Mouse (Mus musculus): ENCODE data around the gene Gm11011. TPM values are rescaled to one million over a fixed set of nuclear protein-coding genes. Genes with fewer than 3 reads are reported as not detected.

The Gm11011 gene
- total and polyA plus RNA-seq, 3 experiments: not detected

DNA sequence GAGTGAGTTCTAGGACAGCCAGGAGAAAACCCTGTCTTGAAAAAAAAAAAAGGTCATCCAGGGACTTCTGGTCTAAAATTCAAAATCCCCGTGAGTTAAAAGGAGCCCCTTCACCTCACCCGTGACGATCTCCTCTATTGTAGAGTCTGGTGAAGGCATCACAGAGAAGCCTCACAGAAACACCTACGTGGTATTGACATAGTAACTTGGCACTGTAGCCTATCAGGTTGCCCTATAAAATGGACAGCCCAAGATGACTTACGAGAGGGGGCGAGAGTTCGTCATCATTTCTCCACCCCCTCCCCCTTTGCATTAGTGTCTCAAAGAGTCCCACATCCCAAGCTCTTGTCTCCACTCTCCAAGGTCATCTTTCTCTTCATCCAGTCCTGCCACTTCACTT, 41.9 kb downstream of the Gm11011 start:
- no peaks in the 10 kb centered on the region for H3K4me1 ChIP-seq (ENCODE audit: control insufficient read depth in 1 of 2, insufficient read depth in 2 of 2)
- no peak overlapping the region for H3K4me3 ChIP-seq (replicated peaks in 1 of 3; ENCODE audit: low read depth in 2 of 3, low read length in 2 of 3, poor library complexity in 1 of 3)
- no peak overlapping the region for H3K9ac ChIP-seq (ENCODE audit: insufficient read depth, low read depth)
- no peak overlapping the region for H3K4me2 ChIP-seq (ENCODE audit: insufficient read depth, low read depth, poor library complexity, severe bottlenecking)
- H3K9me3 ChIP-seq (replicated peaks; ENCODE audit: low read length): peaks cover 84% of the 10 kb centered on the region
- H3K27ac ChIP-seq (ENCODE audit: insufficient read depth, low read depth): no peak overlapping the region
- H3K36me3 ChIP-seq (replicated peaks in 1 of 2; ENCODE audit: control insufficient read depth in 1 of 2, insufficient read depth in 1 of 2, low read length in 1 of 2): no peaks in the 10 kb centered on the region
- in situ Hi-C loops (cut with MboI; ENCODE audit: low pct_ligation_motif_present, low pct_unique_long_range_greater_than_20kb, low sequenced_read_pairs) (no loop called here), dilution Hi-C loops (cut with MboI; ENCODE audit: extremely low pct_ligation_motif_present, extremely low pct_unique_long_range_greater_than_20kb, low sequenced_read_pairs) (no loop called here)
- DNase-seq (ENCODE audit: extremely low read depth): no peak
- TF ChIP-seq HCFC1 (IDR thresholded peaks at IDR 0.05; ENCODE audit: low read depth, low read length) (no peak), BHLHE40 (IDR thresholded peaks at IDR 0.05; ENCODE audit: low read depth, low read length) (no peak), KAT2A (IDR thresholded peaks at IDR 0.05; ENCODE audit: insufficient replicate concordance, low read length) (no peak), UBTF (IDR thresholded peaks at IDR 0.05; ENCODE audit: low read depth, low read length) (no peak), MYC (IDR thresholded peaks at IDR 0.05; ENCODE audit: low read depth, low read length) (no peak), JUN (IDR thresholded peaks at IDR 0.05; ENCODE audit: insufficient read depth, low read depth, low read length) (no peak), ELF1 (IDR thresholded peaks at IDR 0.05; ENCODE audit: low read depth, low read length) (no peak), E2F4 (IDR thresholded peaks at IDR 0.05; ENCODE audit: insufficient replicate concordance, low read depth, low read length) (no peak), MAX (IDR thresholded peaks at IDR 0.05; ENCODE audit: low read length) (no peak), ZMIZ1 (IDR thresholded peaks at IDR 0.05; ENCODE audit: low read depth, low read length) (no peak), TCF12 (IDR thresholded peaks at IDR 0.05; ENCODE audit: low read depth, low read length) (no peak), USF2 (conservative IDR thresholded peaks at IDR 0.05; ENCODE audit: low read depth, low read length) (no peak), NRF1 (IDR thresholded peaks at IDR 0.05; ENCODE audit: low read depth, low read length) (no peak), PAX5 (IDR thresholded peaks at IDR 0.05; ENCODE audit: low read length) (no peak), EP300 (IDR thresholded peaks at IDR 0.05; ENCODE audit: low read length) (no peak), MXI1 (IDR thresholded peaks at IDR 0.05; ENCODE audit: low read depth, low read length) (no peak)
- H3K27me3 ChIP-seq (replicated peaks): no peaks in the 10 kb centered on the region
- H3K79me2 ChIP-seq (replicated peaks; ENCODE audit: control insufficient read depth, extremely low read depth, insufficient read depth, poor library complexity, severe bottlenecking): no peaks in the 10 kb centered on the region

DNA sequence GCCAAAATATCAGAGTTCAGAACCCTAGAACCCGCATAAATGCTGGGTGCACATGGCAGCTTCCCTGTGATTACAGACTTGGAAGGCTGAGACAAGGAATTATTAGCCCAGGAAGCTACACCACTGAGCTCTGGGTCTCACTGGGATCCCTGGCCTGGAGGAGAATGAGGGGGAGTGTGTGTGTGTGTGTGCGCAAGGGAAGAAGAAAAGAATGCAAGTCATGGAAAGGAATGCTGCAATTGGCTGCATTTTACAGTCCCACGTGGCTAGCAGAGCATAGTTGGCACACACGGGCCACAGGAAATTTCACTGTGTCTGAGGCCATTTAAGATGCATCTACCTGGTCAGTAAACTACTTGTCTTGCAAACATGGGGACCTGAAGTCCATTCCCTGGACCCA, 48.6 kb downstream of the Gm11011 start:
- H3K27ac ChIP-seq (ENCODE audit: insufficient read depth, low read depth): no peak overlapping the region
- DNase-seq (ENCODE audit: extremely low read depth): no peak
- no peaks in the 10 kb centered on the region for H3K36me3 ChIP-seq (replicated peaks in 1 of 2; ENCODE audit: control insufficient read depth in 1 of 2, insufficient read depth in 1 of 2, low read length in 1 of 2)
- no peak overlapping the region for H3K4me2 ChIP-seq (ENCODE audit: insufficient read depth, low read depth, poor library complexity, severe bottlenecking)
- H3K27me3 ChIP-seq (replicated peaks): no peaks in the 10 kb centered on the region
- no peak overlapping the region for H3K4me3 ChIP-seq (replicated peaks in 1 of 3; ENCODE audit: low read depth in 2 of 3, low read length in 2 of 3, poor library complexity in 1 of 3)
- no peak overlapping the region for H3K9ac ChIP-seq (ENCODE audit: insufficient read depth, low read depth)
- peaks cover 87% of the 10 kb centered on the region for H3K9me3 ChIP-seq (replicated peaks; ENCODE audit: low read length)
- in situ Hi-C loops (cut with MboI; ENCODE audit: low pct_ligation_motif_present, low pct_unique_long_range_greater_than_20kb, low sequenced_read_pairs): no loop called here
- TF ChIP-seq MAFK (IDR thresholded peaks at IDR 0.05; ENCODE audit: insufficient replicate concordance, low read length): no peak
- no peak for TF ChIP-seq USF1 (IDR thresholded peaks at IDR 0.05; ENCODE audit: low read depth, low read length)
- no peak for TF ChIP-seq E2F4 (IDR thresholded peaks at IDR 0.05; ENCODE audit: insufficient replicate concordance, low read depth, low read length)
- no peak for TF ChIP-seq PAX5 (IDR thresholded peaks at IDR 0.05; ENCODE audit: low read length)
- no peak for TF ChIP-seq KAT2A (IDR thresholded peaks at IDR 0.05; ENCODE audit: insufficient replicate concordance, low read length)
- no peak for TF ChIP-seq POLR2A (IDR thresholded peaks at IDR 0.05; ENCODE audit: low read depth, low read length)
- TF ChIP-seq TBP (conservative IDR thresholded peaks at IDR 0.05; ENCODE audit: low read depth, low read length): no peak
- TF ChIP-seq CTCF (conservative IDR thresholded peaks at IDR 0.05 in 1 of 2, IDR thresholded peaks at IDR 0.05 in 1 of 2; ENCODE audit: low read depth in 2 of 2, low read length in 2 of 2): no peak
- dilution Hi-C loops (cut with MboI; ENCODE audit: extremely low pct_ligation_motif_present, extremely low pct_unique_long_range_greater_than_20kb, low sequenced_read_pairs): no loop called here
- H3K79me2 ChIP-seq (replicated peaks; ENCODE audit: control insufficient read depth, extremely low read depth, insufficient read depth, poor library complexity, severe bottlenecking): no peaks in the 10 kb centered on the region
- H3K4me1 ChIP-seq (ENCODE audit: control insufficient read depth in 1 of 2, insufficient read depth in 2 of 2): no peaks in the 10 kb centered on the region

Other genes starting within 250 kb of the Gm11011 start
- not detected in 2 replicates for gene Tshz2, start 45.3 kb upstream of the Gm11011 start, total RNA-seq (2012; rRNA removed)
- gene Tshz2, start 45.3 kb upstream of the Gm11011 start, total RNA-seq (2014; rRNA removed): not detected in 2 replicates
- gene Tshz2, start 45.3 kb upstream of the Gm11011 start, polyA plus RNA-seq (2012; ENCODE audit: insufficient read length, low read depth): not detected in 2 replicates

Measured in CH12.LX (cell line).